Mouse (Mus musculus): ENCODE measurements at regions not wholly inside any gene's neighbourhood (a gene's known extent, or its start where the extent isn't known, plus 50 kb on each side); places are given as distances from the start of the nearest gene placed in this dataset.

DNA sequence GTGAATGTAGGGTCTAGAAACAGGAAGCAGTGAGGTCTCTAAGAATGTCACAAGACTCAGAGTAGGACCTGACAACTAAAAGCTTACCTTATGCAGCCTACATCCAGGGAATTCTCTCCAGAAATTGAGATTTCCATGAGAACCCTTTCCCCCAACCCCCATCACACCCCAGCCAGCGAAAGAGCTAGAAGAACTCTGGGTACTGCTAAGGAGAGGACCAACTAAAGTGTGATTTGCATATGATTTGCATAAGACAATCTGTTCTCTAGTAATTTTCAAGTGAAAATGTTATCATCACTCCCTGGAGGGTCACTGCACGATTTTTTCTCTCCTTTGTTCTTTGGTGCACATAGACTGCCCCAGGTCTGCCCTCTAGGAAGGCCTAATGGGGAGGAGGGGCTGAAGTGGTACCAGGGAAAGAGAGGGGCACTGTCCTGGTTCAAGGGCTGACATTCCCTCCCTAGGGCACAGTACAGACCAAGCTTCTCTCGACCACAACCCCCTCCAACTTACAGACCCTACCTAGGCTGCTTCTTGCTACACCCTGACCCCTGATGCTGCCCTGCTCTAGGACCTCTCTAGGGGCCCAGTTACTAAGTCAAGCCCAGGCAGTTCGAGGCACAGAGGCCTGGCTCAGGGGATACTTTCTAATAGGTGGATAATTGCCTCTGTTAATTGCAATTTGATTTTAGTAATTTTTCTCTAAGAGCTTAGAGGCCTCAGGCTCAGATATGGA is 77.4 kb upstream of the Pja1 start:
- no peak for DNase-seq (ENCODE audit: low spot score)

DNA sequence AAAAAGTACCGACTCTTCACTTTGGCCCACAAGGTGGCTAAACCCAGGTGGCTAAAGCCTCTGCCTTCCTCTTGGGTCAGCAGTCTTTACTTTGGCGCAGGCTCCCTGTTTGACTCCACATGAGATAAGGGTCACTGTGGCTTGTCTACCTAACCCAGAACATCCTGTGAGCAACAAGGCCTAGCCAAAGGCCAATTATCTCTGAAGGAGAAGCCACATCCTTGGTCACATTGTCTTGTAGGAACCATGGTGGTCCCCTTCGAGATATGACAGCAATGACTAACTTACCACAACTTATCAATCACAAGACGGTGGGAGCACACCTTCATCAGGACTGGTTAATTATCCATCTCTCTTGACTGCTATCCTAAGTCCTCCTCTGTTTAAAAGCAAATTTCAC is 73.3 kb upstream of the Pja1 start:
- DNase-seq (ENCODE audit: low spot score): no peak

DNA sequence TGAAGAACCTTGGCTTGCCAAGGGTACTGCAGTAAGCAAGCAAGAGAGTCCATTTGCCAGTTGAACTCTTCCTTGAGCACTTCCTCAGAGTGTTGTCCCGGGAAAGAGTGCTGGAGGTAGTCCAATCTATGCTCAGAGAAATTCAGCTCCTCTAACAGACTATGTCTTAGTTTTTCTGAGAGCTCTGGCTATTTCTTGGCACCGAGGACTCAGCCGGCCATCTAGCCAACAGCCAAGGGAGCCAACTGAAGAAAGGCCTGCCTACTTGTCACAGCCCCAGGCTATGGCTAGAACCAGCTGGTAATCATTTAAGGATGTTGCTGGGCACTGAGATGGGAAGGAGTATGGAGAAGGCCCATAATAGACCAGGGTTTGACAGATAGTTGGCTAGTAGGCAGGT is 70.8 kb upstream of the Pja1 start:
- no peak for DNase-seq (ENCODE audit: low spot score)

DNA sequence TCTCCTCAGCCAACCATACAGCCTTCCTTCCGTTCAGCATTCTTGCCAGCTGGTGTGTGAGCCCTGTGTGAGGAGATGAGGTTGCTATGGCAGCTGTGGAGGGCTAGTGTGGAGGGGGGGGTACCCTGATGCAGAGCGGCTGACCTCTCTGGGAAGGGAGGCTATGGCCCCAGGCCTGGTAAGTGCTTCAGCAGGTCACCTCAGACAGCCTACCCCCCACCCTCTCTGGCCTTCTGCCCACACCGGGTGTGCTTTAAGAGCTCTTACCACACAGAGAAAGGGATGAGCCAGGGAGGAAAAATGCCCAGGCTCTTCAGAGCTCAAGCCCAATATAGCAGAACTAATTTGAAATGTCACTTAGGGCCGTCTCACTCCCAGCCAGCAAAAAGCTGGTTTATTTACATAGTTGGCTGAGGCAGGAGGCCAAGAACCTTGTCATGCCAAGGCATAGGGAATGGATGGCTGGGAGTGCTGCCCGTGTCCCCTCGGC is 69.1 kb upstream of the Pja1 start:
- no peak for DNase-seq (ENCODE audit: low spot score)

DNA sequence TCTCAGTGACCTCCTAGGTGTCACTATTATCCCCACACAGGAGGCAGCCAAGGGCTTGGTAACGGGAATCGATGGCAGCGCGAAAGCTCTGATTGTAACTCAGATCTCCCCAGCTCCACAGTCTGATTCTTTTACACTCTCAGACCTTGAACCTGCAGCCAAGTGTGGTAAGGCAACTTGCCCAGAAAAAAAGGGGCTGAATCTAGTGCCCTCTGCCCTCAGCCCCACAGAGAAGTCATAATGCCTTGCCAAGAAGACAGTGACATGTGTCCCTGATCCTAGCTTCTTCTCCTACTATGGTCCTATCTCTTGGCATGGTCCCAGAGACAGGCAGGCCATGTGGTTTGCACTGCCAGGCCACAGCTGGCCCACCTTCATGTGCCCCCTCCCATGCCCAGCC is 68.6 kb upstream of the Pja1 start:
- no peak for DNase-seq (ENCODE audit: low spot score)

DNA sequence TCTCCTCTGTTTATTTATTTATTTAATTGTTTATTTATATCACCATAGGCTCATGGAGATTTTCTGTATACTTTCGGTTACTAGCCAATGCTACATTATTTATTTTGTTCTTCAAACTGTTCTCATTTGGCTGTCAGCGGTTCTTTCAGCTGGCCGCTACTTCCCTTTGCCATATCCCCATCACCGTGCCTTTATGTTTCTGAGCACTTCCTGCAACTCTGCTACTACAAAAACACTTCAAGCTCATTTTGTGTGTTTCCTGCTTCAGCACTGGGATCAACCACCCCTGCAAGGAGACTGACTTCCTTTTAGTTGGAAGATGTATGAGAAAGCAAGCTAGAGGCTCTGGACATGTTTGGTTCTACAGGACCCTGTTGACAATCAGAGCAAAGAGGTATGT is 66.7 kb upstream of the Pja1 start:
- no peak for DNase-seq (ENCODE audit: low spot score)

DNA sequence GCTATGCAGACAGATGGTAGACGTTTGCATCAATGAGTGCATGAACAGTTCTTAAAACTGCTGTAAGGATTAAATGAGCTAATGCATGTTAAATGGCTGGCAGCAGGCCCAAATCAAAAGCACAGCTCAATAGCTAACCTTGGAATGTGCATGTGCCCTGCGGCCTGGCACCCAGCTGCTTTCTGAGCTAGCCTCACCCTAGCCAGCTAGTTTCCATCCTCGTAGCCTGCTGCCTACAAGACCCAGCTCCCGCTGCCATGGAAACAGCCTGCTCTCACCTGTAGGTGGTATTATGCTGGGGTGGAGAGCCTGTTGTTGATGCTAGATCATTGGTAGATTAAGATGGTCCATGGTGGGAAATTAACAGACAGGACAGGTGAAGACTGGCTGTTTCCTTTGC is 63.8 kb upstream of the Pja1 start:
- no peak for DNase-seq (ENCODE audit: low spot score)

DNA sequence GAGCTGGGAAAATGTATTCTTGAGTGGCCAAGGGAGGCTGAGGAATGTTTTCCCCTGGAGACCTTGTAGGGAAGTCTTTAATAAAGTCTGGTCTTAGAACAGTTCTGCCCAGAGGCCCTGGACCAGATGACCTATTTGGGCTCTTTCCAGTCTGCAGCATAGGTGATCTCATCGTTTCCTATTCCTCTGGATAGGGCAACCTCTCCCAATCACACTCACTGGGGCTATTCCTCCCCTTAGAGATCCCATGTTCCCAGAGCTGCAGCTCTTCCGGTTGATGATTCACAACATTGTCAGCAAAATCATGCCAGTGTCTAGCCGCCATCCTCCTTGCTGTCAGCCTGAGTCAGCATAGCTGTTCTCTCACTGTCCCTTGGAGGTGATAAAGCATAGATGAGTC is 60.1 kb upstream of the Pja1 start:
- DNase-seq (ENCODE audit: low spot score): no peak

DNA sequence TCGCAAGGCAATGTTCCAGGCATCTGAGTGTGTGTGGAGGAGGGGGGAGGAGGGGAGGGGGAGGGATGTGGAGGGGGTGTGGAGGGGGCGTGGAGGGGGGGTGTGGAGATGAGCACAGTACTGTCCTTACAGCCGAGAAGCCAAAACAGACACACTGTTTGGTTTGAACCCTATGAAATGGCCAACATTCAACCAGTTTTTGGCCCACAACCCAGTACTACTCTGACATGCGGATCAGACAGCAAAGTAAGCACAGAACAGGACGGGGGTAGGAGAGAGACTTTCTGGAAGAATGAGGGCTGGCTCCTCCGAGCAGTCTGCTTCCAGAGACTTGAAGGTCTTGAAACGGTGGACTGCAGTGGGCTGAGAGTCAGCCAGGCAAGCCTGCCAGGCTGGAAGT is 59.4 kb upstream of the Pja1 start:
- DNase-seq (ENCODE audit: low spot score): no peak

DNA sequence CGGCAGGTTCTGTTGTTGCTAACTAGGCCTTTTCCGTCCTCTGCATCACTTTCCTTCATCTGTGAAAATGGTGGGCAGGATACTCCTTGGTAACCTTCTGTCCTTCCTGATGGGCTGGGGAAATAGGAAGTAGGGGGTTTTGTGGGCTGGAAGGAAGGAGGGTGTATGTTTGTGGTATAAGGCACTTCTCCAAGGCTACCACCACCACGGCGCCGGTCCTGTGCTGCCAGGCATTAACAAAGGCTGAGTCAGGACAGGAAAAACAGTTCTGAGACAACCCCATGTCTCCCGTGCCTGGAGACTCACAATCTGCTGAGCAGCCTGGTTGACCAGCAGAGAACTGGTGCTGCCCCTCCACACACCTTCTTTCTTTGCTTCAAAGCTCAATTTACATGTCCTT is 52.2 kb upstream of the Pja1 start:
- DNase-seq (ENCODE audit: low spot score): no peak

DNA sequence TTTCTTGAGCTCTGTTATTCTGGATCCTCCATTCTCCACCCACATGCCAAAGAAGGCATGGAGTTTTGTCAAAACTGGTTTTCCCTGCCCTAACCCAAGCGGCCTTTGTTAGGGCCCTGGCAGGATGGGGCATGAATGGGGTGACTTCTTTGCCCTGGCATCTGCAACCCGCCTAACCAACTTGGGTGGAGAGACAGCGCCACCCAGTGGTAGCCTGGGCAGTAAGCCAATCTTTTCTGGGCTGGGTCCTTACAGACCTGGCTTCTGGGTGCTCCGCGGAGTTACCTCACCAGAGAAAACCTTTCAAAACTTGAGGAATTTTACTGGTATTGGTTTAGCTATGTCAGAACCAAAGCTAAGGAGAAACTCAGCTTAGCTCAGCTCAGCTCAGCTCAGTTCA is 51.8 kb upstream of the Pja1 start:
- peak; percentile 21 for DNase-seq (ENCODE audit: low spot score)

DNA sequence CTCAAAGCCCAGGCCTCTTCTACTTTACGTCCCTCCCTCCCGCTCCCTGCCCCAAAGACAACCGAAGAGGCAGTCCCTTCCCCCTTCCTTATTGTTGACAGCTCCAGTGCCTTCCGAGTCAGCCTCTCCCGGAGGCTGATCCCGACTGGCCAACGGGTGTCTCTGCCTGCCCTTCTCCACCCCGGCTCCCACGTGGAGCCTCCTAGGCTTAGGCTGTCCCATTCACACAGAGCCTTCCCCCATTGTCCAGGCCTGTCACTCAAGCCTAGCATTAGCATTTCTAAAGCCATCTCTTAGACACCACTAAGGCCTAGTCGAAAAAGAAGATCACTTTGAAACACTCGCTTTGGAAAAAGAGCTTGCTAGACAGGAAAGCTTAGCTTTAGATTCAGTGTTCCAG is 51.2 kb upstream of the Pja1 start:
- DNase-seq (ENCODE audit: low spot score): no peak

DNA sequence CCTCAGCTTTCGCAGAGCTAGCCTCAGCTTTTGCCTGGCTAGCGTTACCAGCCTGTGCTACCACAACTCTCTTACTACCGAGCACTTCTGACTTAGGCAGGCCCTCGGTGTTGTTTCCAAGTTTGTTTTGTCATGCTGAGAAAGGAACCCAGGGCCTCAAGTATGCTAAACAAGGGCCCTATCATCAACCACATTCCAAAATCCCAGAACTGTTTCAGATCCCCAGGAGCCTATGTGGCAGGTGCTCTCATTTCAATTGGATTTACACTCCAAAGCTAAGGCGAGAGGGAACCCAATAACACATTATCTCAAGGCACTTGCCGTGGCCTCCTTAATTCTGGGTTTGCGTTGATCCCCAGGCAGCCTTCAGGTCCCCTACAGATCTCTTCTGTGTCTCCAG is 50.8 kb upstream of the Pja1 start:
- DNase-seq (ENCODE audit: low spot score): no peak
